Mouse (Mus musculus) bone marrow macrophage, adult 2 months (primary cell): ENCODE results near the gene 2510039O18Rik.

Experiments used
- CTCF ChIP-seq: IDR thresholded peaks from 2 replicates; pipeline ENCODE4 v1.5.1; 2012; ENCODE audit warnings: low read depth, mild to moderate bottlenecking, low read length, moderate library complexity
- POLR2A ChIP-seq: IDR thresholded peaks from 2 replicates; pipeline ENCODE4 v1.6.1; 2012; ENCODE audit warnings: mild to moderate bottlenecking, low read depth, low read length, borderline replicate concordance

DNA sequence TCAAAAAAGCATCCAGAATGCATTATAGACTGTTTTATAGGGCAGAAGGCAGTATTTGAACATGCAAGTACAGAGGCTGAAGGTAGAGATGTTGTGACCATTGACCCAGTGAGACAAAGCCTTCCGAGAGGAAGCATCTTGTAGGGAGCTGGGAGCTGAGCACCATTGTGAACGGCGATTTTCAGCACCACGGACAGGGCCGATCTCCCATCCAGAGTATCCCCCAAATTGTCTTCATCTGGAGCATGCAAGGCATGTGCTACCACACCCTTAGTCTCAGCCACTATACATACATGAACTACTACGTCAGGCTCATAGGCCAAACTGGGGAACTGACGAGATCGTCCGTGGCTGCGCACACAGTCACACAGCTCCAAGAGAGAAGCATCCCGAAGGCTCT lies 16.4 kb downstream of the 2510039O18Rik start:
- TF ChIP-seq CTCF (no peak), POLR2A (no peak)
